ENCODE assay signal across 20 mouse cellular contexts in the genomic region with DNA sequence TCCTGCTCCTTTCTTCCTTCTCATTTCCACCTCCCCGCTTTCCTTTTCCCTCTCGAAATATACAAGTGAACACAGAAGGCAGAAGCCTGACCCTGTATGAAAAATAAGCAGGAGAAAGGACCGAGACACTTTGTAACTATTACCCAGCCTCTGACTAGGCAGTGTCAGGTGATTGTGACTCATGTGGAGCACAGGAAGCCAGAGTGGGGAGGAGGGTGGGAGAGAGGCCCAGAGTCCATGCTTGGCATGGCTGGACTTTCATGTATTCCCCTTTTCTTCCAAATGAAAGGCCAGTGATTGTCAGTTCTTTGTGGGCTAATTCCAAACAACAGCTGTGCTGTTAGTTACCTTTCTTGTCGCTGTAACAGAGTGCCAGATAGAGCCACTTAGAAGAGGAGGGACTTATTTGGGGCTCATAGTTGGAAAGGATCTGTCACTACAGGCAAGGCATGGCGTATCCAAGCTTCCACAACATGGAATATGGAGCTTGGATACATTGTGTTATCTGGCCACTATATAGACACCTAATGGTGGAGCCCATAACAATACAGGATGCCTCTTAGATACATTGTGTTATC. TPM values are rescaled to one million over a fixed set of nuclear protein-coding genes. Genes with fewer than 3 reads are reported as not detected.
DNase-seq lines count a peak whose midpoint lies in the region; ATAC-seq lines count a peak whose summit lies in the region.
"Had no signal": no experiment of that assay in that cellular context is flagged by ENCODE, and none has a peak within 500 bp of the region (broad histone marks: within the 10 kb centered on the region; RNA-seq: fewer than 3 reads in every experiment).

No protein-coding gene starts in this region.

- H3K4me3 ChIP-seq in forebrain, embryonic 16.5 days (replicated peaks; ENCODE audit: low read length): no peak overlapping the region
- no peak overlapping the region for H3K4me3 ChIP-seq in forebrain, embryonic 10.5 days
- H3K4me3 ChIP-seq in neural tube, embryonic 13.5 days: no peak overlapping the region
- H3K4me3 ChIP-seq: limb, embryonic 12.5 days; liver, embryonic 13.5 days; neural tube, embryonic 12.5 days had no signal

- H3K27me3 ChIP-seq in forebrain, embryonic 16.5 days (replicated peaks; ENCODE audit: control insufficient read depth, insufficient read depth, low read length): no peaks in the 10 kb centered on the region
- peaks cover 11% of the 10 kb centered on the region; the same call in 1 of the 2 replicates for H3K27me3 ChIP-seq in forebrain, embryonic 10.5 days (ENCODE audit: poor library complexity, severe bottlenecking)
- 0 out of 2 replicates have a peak, but pooled peaks cover 3% of the 10 kb centered on the region for H3K27me3 ChIP-seq in neural tube, embryonic 13.5 days
- H3K27me3 ChIP-seq: liver, embryonic 13.5 days; neural tube, embryonic 12.5 days had no signal

- DNase-seq in forebrain, embryonic 10.5 days (ENCODE audit: extremely low spot score, low spot score): no peak
- no peak for DNase-seq in neural tube, embryonic 10.5 days (ENCODE audit: extremely low spot score, low spot score)
- peak; percentile 16 for DNase-seq in brain, adult 2 months (ENCODE audit: low read depth, low spot score)
- no peak for DNase-seq in natural killer cell, adult 2 months (ENCODE audit: low spot score in 2 of 2)
- no peak for DNase-seq in frontal cortex, postnatal 25 days (ENCODE audit: low spot score in 2 of 2)
- no peak for DNase-seq in B cell, adult 2 months
- DNase-seq: adrenal gland, adult 2 months; cerebellum, adult 11-12 months; cerebellum, postnatal 14 days; heart, postnatal 4 days; layer of hippocampus, adult 9-11 months; liver, embryonic 13.5 days; thymus, postnatal 14 days had no signal

- no peak overlapping the region for H3K4me2 ChIP-seq in forebrain, embryonic 16.5 days (ENCODE audit: low read length)
- H3K4me2 ChIP-seq in neural tube, embryonic 13.5 days: no peak overlapping the region
- H3K4me2 ChIP-seq: limb, embryonic 12.5 days; liver, embryonic 13.5 days; lung, embryonic 14.5 days; neural tube, embryonic 12.5 days had no signal

- no peaks in the 10 kb centered on the region for H3K9me3 ChIP-seq in forebrain, embryonic 16.5 days (ENCODE audit: control insufficient read depth, low read length)
- H3K9me3 ChIP-seq in forebrain, embryonic 10.5 days: no peaks in the 10 kb centered on the region
- no peaks in the 10 kb centered on the region for H3K9me3 ChIP-seq in neural tube, embryonic 13.5 days
- H3K9me3 ChIP-seq: G1E; limb, embryonic 12.5 days; liver, embryonic 13.5 days; neural tube, embryonic 12.5 days had no signal

- no peaks in the 10 kb centered on the region for H3K36me3 ChIP-seq in forebrain, embryonic 16.5 days (ENCODE audit: control insufficient read depth, insufficient read depth)
- H3K36me3 ChIP-seq in forebrain, embryonic 10.5 days (replicated peaks): no peaks in the 10 kb centered on the region
- H3K36me3 ChIP-seq in neural tube, embryonic 13.5 days: no peaks in the 10 kb centered on the region
- H3K36me3 ChIP-seq: G1E; limb, embryonic 12.5 days; liver, embryonic 13.5 days; neural tube, embryonic 12.5 days had no signal

- no peak overlapping the region for H3K9ac ChIP-seq in forebrain, embryonic 16.5 days (replicated peaks; ENCODE audit: low read depth, low read length)
- H3K9ac ChIP-seq in neural tube, embryonic 13.5 days: no peak overlapping the region
- H3K9ac ChIP-seq: limb, embryonic 12.5 days; liver, embryonic 13.5 days; lung, embryonic 14.5 days; neural tube, embryonic 12.5 days had no signal

- peaks cover 8% of the 10 kb centered on the region; the same call in 1 of the 2 replicates for H3K4me1 ChIP-seq in forebrain, embryonic 16.5 days (replicated peaks; ENCODE audit: control insufficient read depth, insufficient read depth, low read length)
- peaks cover 9% of the 10 kb centered on the region; the same call in 1 of the 2 replicates for H3K4me1 ChIP-seq in forebrain, embryonic 10.5 days
- 0 out of 2 replicates have a peak, but pooled peaks cover 7% of the 10 kb centered on the region for H3K4me1 ChIP-seq in neural tube, embryonic 13.5 days (replicated peaks)
- H3K4me1 ChIP-seq: neural tube, embryonic 12.5 days had no signal

- 60% methylated on average over 5 of the region's 5 CpGs for WGBS in forebrain, embryonic 16.5 days
- 79% methylated on average over 5 of the region's 5 CpGs for WGBS in forebrain, embryonic 10.5 days
- 80% methylated on average over 5 of the region's 5 CpGs for WGBS in neural tube, embryonic 13.5 days

- H3K27ac ChIP-seq in forebrain, embryonic 16.5 days (ENCODE audit: low read length): no peak overlapping the region
- H3K27ac ChIP-seq in forebrain, embryonic 10.5 days: no peak overlapping the region
- peak overlapping the region; percentile 63 for H3K27ac ChIP-seq in neural tube, embryonic 13.5 days (replicated peaks)
- H3K27ac ChIP-seq: limb, embryonic 12.5 days; liver, embryonic 13.5 days; neural tube, embryonic 12.5 days had no signal

- peak; percentile 43; the same call in 1 of the 2 replicates for ATAC-seq in forebrain, embryonic 16.5 days
- ATAC-seq in neural tube, embryonic 13.5 days (ENCODE audit: low read depth): no peak
- ATAC-seq: midbrain, embryonic 16.5 days had no signal

RNA-seq across cellular contexts. Expression of a gene that starts 57.6 kb away (rescaled TPM):
- polyA plus RNA-seq in forebrain, embryonic 16.5 days (2015; fragmentation: Nextera tagmentation; extraction: Ambion mirVana): 49.0 and 52.7 TPM in 2 replicates
- 41.7 and 47.5 TPM in 2 replicates for polyA plus RNA-seq in forebrain, embryonic 10.5 days (2016; fragmentation: Nextera tagmentation; extraction: Ambion mirVana)
- polyA plus RNA-seq in neural tube, embryonic 13.5 days (2015; fragmentation: Nextera tagmentation; extraction: Ambion mirVana): 34.1 and 37.8 TPM in 2 replicates
